Mouse (Mus musculus): ENCODE data around the gene Smyd3.

- TF ChIP-seq POLR2A (IDR thresholded peaks at IDR 0.05; ENCODE audit: control insufficient read depth, extremely low read depth, insufficient read depth, low read length, poor library complexity) (no peak), CTCF (IDR thresholded peaks at IDR 0.05; ENCODE audit: borderline replicate concordance, control insufficient read depth, extremely low read depth, insufficient read depth, low read length, poor library complexity) (no peak)
Observed at GRCm38 (mm10) chr1:179506530-179507315, 11.1 kb downstream of the Smyd3 start.

Data from thymus, adult 2 months (tissue).